Mouse (Mus musculus) heart, adult 11 months (tissue): ENCODE results near the gene Magi3.

ENCODE experiments used
- DNase-seq: peaks from one replicate; pipeline ENCODE4 v3.0.0; 2022

Magi3 gene

DNA sequence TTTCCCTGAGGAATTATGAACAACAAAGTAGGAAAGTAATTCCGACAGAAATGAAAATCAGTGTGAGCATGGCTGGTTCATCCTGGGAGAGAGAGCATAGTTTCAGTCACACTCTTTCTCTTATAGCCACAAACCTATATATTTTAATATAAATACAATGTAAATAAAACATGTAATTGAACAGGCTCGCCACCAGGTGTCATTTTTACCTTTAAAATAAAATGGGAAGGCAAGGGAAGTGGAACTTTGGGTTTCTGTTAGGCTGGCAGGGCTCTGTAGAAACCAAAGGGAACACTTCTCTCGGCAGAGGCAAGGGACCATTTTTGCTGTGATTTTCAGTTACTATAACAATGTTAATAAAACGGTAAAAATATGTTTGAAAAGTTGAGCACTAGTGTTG, 200.7 kb downstream of the Magi3 start:
- no peak for DNase-seq

- DNase-seq = no peak
Observed at GRCm38 (mm10) chr3:104017931-104018330, 202.2 kb downstream of the Magi3 start.

GRCm38 (mm10) chr3:104011972-104012371, 208.2 kb downstream of the Magi3 start:
- peak; percentile 42 for DNase-seq

- DNase-seq = peak; percentile 29
Observed at GRCm38 (mm10) chr3:104009924-104010662, 210.1 kb downstream of the Magi3 start.

GRCm38 (mm10) chr3:104007479-104007878, 212.7 kb downstream of the Magi3 start:
- peak; percentile 89 for DNase-seq

DNA sequence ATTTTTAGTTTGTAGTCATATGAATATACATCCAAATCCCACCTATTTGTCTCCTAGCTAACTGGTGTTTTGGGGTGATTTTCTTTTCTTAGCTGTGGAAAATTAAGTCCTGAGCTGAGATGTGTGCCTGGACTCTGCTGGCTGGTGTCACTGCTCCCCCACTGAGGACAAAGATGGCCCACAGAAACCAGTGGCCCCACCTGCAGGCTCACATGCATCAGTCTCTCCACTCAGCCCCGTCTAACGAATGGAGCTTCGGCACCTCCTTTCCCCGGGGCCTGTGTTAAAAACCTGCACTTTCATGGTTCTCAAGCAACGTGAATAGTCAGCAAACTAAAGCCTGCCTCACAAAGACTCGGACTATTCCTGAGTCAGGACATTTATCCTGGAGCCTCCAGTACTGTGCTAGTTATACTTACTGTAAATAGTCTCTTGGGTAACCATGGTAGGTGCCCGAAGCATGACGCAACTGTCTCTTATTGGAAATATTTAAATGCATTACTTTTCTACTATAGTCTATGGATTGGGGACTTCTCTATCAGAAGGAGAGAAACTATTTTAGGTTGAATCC, 213.2 kb downstream of the Magi3 start:
- peak; percentile 67 for DNase-seq

- DNase-seq = peak; percentile 55
Observed at GRCm38 (mm10) chr3:103998724-103999123, 221.4 kb downstream of the Magi3 start.

GRCm38 (mm10) chr3:103991271-103991670, 228.9 kb downstream of the Magi3 start:
- no peak for DNase-seq

GRCm38 (mm10) chr3:103989352-103989751, 230.8 kb downstream of the Magi3 start:
- DNase-seq = peak; percentile 81

DNA sequence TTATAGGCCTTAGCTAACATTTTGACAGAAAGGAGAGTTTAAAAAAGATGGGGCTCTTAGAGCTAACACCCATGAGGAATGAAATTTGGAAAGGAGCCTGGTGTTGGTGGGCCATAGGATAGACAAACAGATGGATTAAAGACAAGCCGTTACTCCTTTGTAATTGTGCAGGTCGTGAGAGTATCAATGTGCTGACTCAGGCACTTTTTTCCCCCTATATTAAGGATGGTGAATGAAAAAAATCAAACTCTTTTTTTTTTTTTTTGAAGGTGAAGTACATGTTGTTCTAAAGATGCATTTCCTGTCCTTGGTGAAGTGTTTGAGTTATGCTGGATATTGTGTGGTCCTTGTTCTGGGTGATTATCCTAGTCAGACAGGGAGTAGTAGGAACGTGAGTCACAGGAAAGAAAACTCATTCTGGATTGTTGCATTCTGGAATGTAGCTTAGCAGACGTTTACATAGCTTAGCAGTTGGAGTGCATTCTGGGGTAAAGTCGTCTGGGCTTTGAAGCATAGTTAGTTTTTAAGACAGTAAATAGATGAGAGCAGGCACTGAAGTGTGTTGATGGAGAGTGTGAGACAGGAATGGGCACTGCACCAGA, 232.2 kb downstream of the Magi3 start:
- DNase-seq = peak; percentile 25

DNA sequence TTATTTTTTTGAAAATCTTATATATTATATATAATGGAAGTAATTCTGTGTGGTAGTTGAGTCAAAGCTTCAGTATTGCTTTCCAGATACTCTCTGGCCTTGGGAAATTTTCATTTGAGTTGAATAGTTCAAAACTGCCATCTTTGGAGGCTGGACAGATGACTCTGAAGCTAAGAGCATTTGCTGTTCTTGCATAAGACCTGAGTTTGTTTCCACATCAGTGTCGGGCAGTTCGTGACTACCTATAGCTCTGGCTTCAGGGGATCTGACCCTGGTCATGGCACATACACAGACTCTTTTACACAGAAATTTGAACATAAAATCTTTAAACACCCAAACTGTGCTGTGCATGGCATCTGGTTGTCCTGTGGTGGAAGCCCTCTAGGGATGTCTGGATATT, 235.0 kb downstream of the Magi3 start:
- no peak for DNase-seq

- DNase-seq = peak; percentile 66
Observed at GRCm38 (mm10) chr3:103984556-103984955, 235.6 kb downstream of the Magi3 start.

- no peak for DNase-seq
Observed at GRCm38 (mm10) chr3:103971157-103971556, 249.0 kb downstream of the Magi3 start.

GRCm38 (mm10) chr3:103968701-103969100, 251.5 kb downstream of the Magi3 start:
- DNase-seq = no peak

DNA sequence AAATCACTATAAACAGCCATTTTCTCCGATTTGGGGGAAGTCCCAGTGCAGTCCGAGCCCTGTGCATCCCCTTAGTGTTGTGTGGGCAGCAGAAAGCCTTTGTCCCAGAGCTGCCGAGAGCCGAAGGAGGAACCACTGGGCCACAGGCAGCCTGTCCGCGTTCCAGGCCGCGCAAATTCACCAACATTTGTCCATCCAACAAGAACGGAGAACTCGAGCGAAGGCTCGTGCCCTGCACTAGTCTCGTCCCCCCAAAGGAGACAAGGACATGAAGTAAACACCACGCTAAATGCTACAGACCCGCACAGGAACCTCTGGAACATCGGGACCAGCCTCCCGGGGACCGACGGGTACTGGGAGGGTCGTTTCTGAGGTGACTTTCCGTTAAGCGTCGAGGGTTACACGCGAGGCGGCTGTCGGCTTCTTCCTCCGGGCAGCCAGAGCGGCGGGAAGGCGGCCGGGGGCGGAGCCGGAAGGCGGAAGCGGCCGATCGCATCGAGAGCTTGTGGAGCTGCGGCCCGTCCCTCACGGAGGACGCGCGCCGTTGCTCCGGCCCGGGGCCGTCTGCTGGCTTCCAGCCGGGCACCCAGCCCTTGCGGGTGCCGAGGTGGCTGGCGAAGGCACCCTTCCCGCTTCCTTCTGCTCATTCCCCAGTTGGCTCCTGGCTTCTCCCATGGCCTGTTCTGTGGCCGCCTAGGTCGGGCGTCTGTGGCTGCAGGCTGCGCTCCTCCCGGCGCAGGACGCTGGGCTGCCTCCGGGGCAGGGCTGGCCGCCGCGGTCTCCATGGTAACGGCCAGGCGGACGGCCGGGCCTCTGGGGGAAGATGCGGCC, 252.1 kb downstream of the Magi3 start, which contains the start of gene Phtf1:
TSS of gene Phtf1 (plus strand) at position 250 of the 831 bp plus-strand sequence.
- DNase-seq = peak; percentile 99

GRCm38 (mm10) chr3:103967231-103967630, 252.9 kb downstream of the Magi3 start:
- no peak for DNase-seq
